Mouse (Mus musculus): Measurements from ENCODE around the gene B3galt4. TPM values are rescaled to one million over a fixed set of nuclear protein-coding genes. Genes with fewer than 3 reads are reported as not detected.
"Not testable (repeated sequence)": the region's sequence is repeated elsewhere in the genome, so short reads cannot be mapped to it uniquely, and the experiment has no call there.

Gene B3galt4
- total RNA-seq, 2 experiments from 2014 or later, result 7.1 to 7.2 TPM

- no peak for DNase-seq (ENCODE audit: low spot score in 2 of 2)
Observed at GRCm38 (mm10) chr17:33968927-33969326, 17.6 kb upstream of the B3galt4 start.

- peak in 1 of 2 experiments; percentile 66 for DNase-seq (ENCODE audit: low spot score in 2 of 2)
Observed at GRCm38 (mm10) chr17:33968489-33968888, 17.2 kb upstream of the B3galt4 start.

- DNase-seq (ENCODE audit: low spot score in 2 of 2), result no peak
Observed at GRCm38 (mm10) chr17:33965846-33966550, 14.7 kb upstream of the B3galt4 start.

GRCm38 (mm10) chr17:33965082-33965845 lies 14.0 kb upstream of the B3galt4 start:
- no peak for DNase-seq (ENCODE audit: low spot score in 2 of 2)

- no peak for DNase-seq (ENCODE audit: low spot score in 2 of 2)
Observed at GRCm38 (mm10) chr17:33962876-33963275, 11.6 kb upstream of the B3galt4 start.

GRCm38 (mm10) chr17:33959948-33960347 lies 8.7 kb upstream of the B3galt4 start:
- DNase-seq (ENCODE audit: low spot score in 2 of 2), result no peak

- no peak for DNase-seq (ENCODE audit: low spot score in 2 of 2)
Observed at GRCm38 (mm10) chr17:33959135-33959534, 7.8 kb upstream of the B3galt4 start.

- no peak for DNase-seq (ENCODE audit: low spot score in 2 of 2)
Observed at GRCm38 (mm10) chr17:33958451-33958850, 7.2 kb upstream of the B3galt4 start.

- no peak for DNase-seq (ENCODE audit: low spot score in 2 of 2)
Observed at GRCm38 (mm10) chr17:33957493-33957892, 6.2 kb upstream of the B3galt4 start.

GRCm38 (mm10) chr17:33956336-33956735 lies 5.0 kb upstream of the B3galt4 start:
- no peak for DNase-seq (ENCODE audit: low spot score in 2 of 2)

GRCm38 (mm10) chr17:33955555-33956214 lies 4.4 kb upstream of the B3galt4 start, which contains the start of the genes Vps52 and Rps18:
TSS of gene Vps52 (plus strand) at chr17:33955812.
TSS of gene Rps18 (minus strand) at chr17:33956001.
- DNase-seq (ENCODE audit: low spot score in 2 of 2), result peak; percentile 78 to 82

- DNase-seq (ENCODE audit: low spot score in 2 of 2), result peak in 1 of 2 experiments; percentile 28
Observed at GRCm38 (mm10) chr17:33954646-33955554, 3.6 kb upstream of the B3galt4 start.

- no peak for DNase-seq (ENCODE audit: low spot score in 2 of 2)
Observed at GRCm38 (mm10) chr17:33953961-33954565, 2.8 kb upstream of the B3galt4 start.

- no peak for DNase-seq (ENCODE audit: low spot score in 2 of 2)
Observed at GRCm38 (mm10) chr17:33953310-33953709, 2.0 kb upstream of the B3galt4 start.

- no peak for DNase-seq (ENCODE audit: low spot score in 2 of 2)
Observed at GRCm38 (mm10) chr17:33952879-33953278, 1.6 kb upstream of the B3galt4 start.

GRCm38 (mm10) chr17:33952015-33952414 lies 727 bp upstream of the B3galt4 start:
- DNase-seq (ENCODE audit: low spot score in 2 of 2), result not testable (repeated sequence)

- no peak for DNase-seq (ENCODE audit: low spot score in 2 of 2)
Observed at GRCm38 (mm10) chr17:33950131-33950625, 1.1 kb downstream of the B3galt4 start.

GRCm38 (mm10) chr17:33948905-33949537 lies 2.3 kb downstream of the B3galt4 start:
- no peak for DNase-seq (ENCODE audit: low spot score in 2 of 2)

GRCm38 (mm10) chr17:33948090-33948904 lies 3.0 kb downstream of the B3galt4 start:
- no peak for DNase-seq (ENCODE audit: low spot score in 2 of 2)
